Mouse (Mus musculus): ENCODE measurements around the gene Mtg1. TPM values are rescaled to one million over a fixed set of nuclear protein-coding genes. Genes with fewer than 3 reads are reported as not detected.

Mtg1 gene
- polyA plus RNA-seq, 1 experiment from 2014 or later: 20.2 TPM

- no peak overlapping the region for H3K27ac ChIP-seq
- no peak overlapping the region for H3K9ac ChIP-seq (replicated peaks)
- H3K4me1 ChIP-seq (replicated peaks): 0 out of 2 replicates have a peak, but pooled peaks cover 8% of the 10 kb centered on the region
- peaks cover 60% of the 10 kb centered on the region for H3K36me3 ChIP-seq
- no peak overlapping the region for H3K4me2 ChIP-seq
- H3K27me3 ChIP-seq: no peaks in the 10 kb centered on the region
- H3K9me3 ChIP-seq: no peaks in the 10 kb centered on the region
- no peak for ATAC-seq (ENCODE audit: insufficient number of reproducible peaks, insufficient read depth, low FRiP score, low TSS enrichment, low read depth)
- 69% methylated on average over 3 of the region's 3 CpGs for WGBS
- no peak overlapping the region for H3K4me3 ChIP-seq (replicated peaks)
Observed at GRCm38 (mm10) chr7:140111943-140112342, 25.4 kb upstream of the Mtg1 start.

GRCm38 (mm10) chr7:140115583-140116328 lies 21.6 kb upstream of the Mtg1 start, which contains the start of gene Paox:
Paox (plus strand) TSS chr7:140115799.
- H3K9me3 ChIP-seq: no peaks in the 10 kb centered on the region
- no peaks in the 10 kb centered on the region for H3K27me3 ChIP-seq
- peak within 1 kb of the TSS; percentile 89 for H3K4me2 ChIP-seq
- peak within 1 kb of the TSS; percentile 92 for H3K27ac ChIP-seq
- ATAC-seq (ENCODE audit: insufficient number of reproducible peaks, insufficient read depth, low FRiP score, low TSS enrichment, low read depth): peak; percentile 71
- H3K4me3 ChIP-seq (replicated peaks): peak within 1 kb of the TSS; percentile 77
- 0 out of 2 replicates have a peak, but pooled peaks cover 8% of the 10 kb centered on the region for H3K4me1 ChIP-seq (replicated peaks)
- H3K9ac ChIP-seq (replicated peaks): peak within 1 kb of the TSS; percentile 81
- WGBS: 1% methylated on average over 23 of the region's 23 CpGs
- H3K36me3 ChIP-seq: peaks cover 23% of the 10 kb centered on the region

- Histone ChIP-seq H3K36me3 (peaks cover 15% of the 10 kb centered on the region), H3K4me1 (replicated peaks) (0 out of 2 replicates have a peak, but pooled peaks cover 8% of the 10 kb centered on the region), H3K4me3 (replicated peaks) (peak within 1 kb of the TSS; percentile 77), H3K9me3 (no peaks in the 10 kb centered on the region), H3K27me3 (no peaks in the 10 kb centered on the region), H3K4me2 (peak within 1 kb of the TSS; percentile 89), H3K9ac (replicated peaks) (peak within 1 kb of the TSS; percentile 81), H3K27ac (peak within 1 kb of the TSS; percentile 92)
- ATAC-seq (ENCODE audit: insufficient number of reproducible peaks, insufficient read depth, low FRiP score, low TSS enrichment, low read depth): peak; percentile 93
- WGBS: 4% methylated on average over 28 of the region's 28 CpGs
Observed at GRCm38 (mm10) chr7:140116329-140117054, 20.9 kb upstream of the Mtg1 start, which contains the start of gene Echs1. Echs1 (minus strand) TSS chr7:140116476.

GRCm38 (mm10) chr7:140120484-140120883 lies 16.9 kb upstream of the Mtg1 start:
- 84% methylated on average over 2 of the region's 2 CpGs for WGBS
- H3K4me2 ChIP-seq: no peak overlapping the region
- ATAC-seq (ENCODE audit: insufficient number of reproducible peaks, insufficient read depth, low FRiP score, low TSS enrichment, low read depth): no peak

GRCm38 (mm10) chr7:140121338-140121910 lies 15.9 kb upstream of the Mtg1 start:
- H3K27me3 ChIP-seq: no peaks in the 10 kb centered on the region
- no peaks in the 10 kb centered on the region for H3K9me3 ChIP-seq
- H3K4me3 ChIP-seq (replicated peaks): no peak overlapping the region
- H3K9ac ChIP-seq (replicated peaks): no peak overlapping the region
- 0 out of 2 replicates have a peak, but pooled peaks cover 3% of the 10 kb centered on the region for H3K4me1 ChIP-seq (replicated peaks)
- ATAC-seq (ENCODE audit: insufficient number of reproducible peaks, insufficient read depth, low FRiP score, low TSS enrichment, low read depth): no peak
- H3K36me3 ChIP-seq: no peaks in the 10 kb centered on the region
- no peak overlapping the region for H3K27ac ChIP-seq
- H3K4me2 ChIP-seq: no peak overlapping the region
- WGBS: 78% methylated on average over 13 of the region's 13 CpGs

More at GRCm38 (mm10) chr7:140120484-140120883, 16.9 kb upstream of the Mtg1 start:
- Histone ChIP-seq H3K9me3 (no peaks in the 10 kb centered on the region), H3K4me3 (replicated peaks) (no peak overlapping the region), H3K9ac (replicated peaks) (no peak overlapping the region), H3K27ac (no peak overlapping the region), H3K36me3 (no peaks in the 10 kb centered on the region), H3K27me3 (no peaks in the 10 kb centered on the region), H3K4me1 (replicated peaks) (0 out of 2 replicates have a peak, but pooled peaks cover under 1% of the 10 kb centered on the region)

- 39% methylated on average over 4 of the region's 4 CpGs for WGBS
- Histone ChIP-seq H3K4me3 (replicated peaks) (no peak overlapping the region), H3K9ac (replicated peaks) (no peak overlapping the region), H3K27me3 (no peaks in the 10 kb centered on the region), H3K4me1 (replicated peaks) (peaks cover 9% of the 10 kb centered on the region; the same call in 1 of the 2 replicates), H3K27ac (no peak overlapping the region), H3K36me3 (no peaks in the 10 kb centered on the region), H3K9me3 (no peaks in the 10 kb centered on the region), H3K4me2 (no peak overlapping the region)
- ATAC-seq (ENCODE audit: insufficient number of reproducible peaks, insufficient read depth, low FRiP score, low TSS enrichment, low read depth): no peak
Observed at GRCm38 (mm10) chr7:140122765-140123164, 14.6 kb upstream of the Mtg1 start.

- Histone ChIP-seq H3K9me3 (no peaks in the 10 kb centered on the region), H3K27me3 (no peaks in the 10 kb centered on the region), H3K4me2 (no peak overlapping the region), H3K4me1 (replicated peaks) (peaks cover 9% of the 10 kb centered on the region; the same call in 1 of the 2 replicates), H3K27ac (no peak overlapping the region), H3K36me3 (peaks cover 4% of the 10 kb centered on the region; the same call in 1 of the 2 replicates), H3K4me3 (replicated peaks) (no peak overlapping the region), H3K9ac (replicated peaks) (no peak overlapping the region)
- no peak for ATAC-seq (ENCODE audit: insufficient number of reproducible peaks, insufficient read depth, low FRiP score, low TSS enrichment, low read depth)
- 98% methylated on average over 1 of the region's 1 CpGs for WGBS
Observed at GRCm38 (mm10) chr7:140124382-140124781, 13.0 kb upstream of the Mtg1 start.

GRCm38 (mm10) chr7:140125278-140126021 lies 11.9 kb upstream of the Mtg1 start:
- H3K9me3 ChIP-seq: no peaks in the 10 kb centered on the region
- WGBS: 1% methylated on average over 40 of the region's 40 CpGs
- ATAC-seq (ENCODE audit: insufficient number of reproducible peaks, insufficient read depth, low FRiP score, low TSS enrichment, low read depth): peak; percentile 95
- no peaks in the 10 kb centered on the region for H3K27me3 ChIP-seq
- H3K4me2 ChIP-seq: peak overlapping the region; percentile 81
- H3K36me3 ChIP-seq: peaks cover 14% of the 10 kb centered on the region
- peaks cover 9% of the 10 kb centered on the region; the same call in 1 of the 2 replicates for H3K4me1 ChIP-seq (replicated peaks)
- peak overlapping the region; percentile 81 for H3K9ac ChIP-seq (replicated peaks)
- H3K4me3 ChIP-seq (replicated peaks): peak overlapping the region; percentile 79
- H3K27ac ChIP-seq: peak overlapping the region; percentile 75

GRCm38 (mm10) chr7:140126022-140126350 lies 11.4 kb upstream of the Mtg1 start:
- no peaks in the 10 kb centered on the region for H3K27me3 ChIP-seq
- H3K4me2 ChIP-seq: peak overlapping the region; percentile 81
- H3K9ac ChIP-seq (replicated peaks): peak overlapping the region; percentile 81
- peak overlapping the region; percentile 79 for H3K4me3 ChIP-seq (replicated peaks)
- 4% methylated on average over 5 of the region's 5 CpGs for WGBS
- H3K36me3 ChIP-seq: peaks cover 20% of the 10 kb centered on the region
- ATAC-seq (ENCODE audit: insufficient number of reproducible peaks, insufficient read depth, low FRiP score, low TSS enrichment, low read depth): no peak; the same call in 1 of the 2 replicates
- peak overlapping the region; percentile 75; the same call in 1 of the 2 replicates for H3K27ac ChIP-seq
- H3K4me1 ChIP-seq (replicated peaks): peaks cover 9% of the 10 kb centered on the region; the same call in 1 of the 2 replicates
- no peaks in the 10 kb centered on the region for H3K9me3 ChIP-seq

- no peak overlapping the region for H3K4me3 ChIP-seq (replicated peaks)
- no peak overlapping the region for H3K9ac ChIP-seq (replicated peaks)
- H3K27ac ChIP-seq: no peak overlapping the region
- no peak for ATAC-seq (ENCODE audit: insufficient number of reproducible peaks, insufficient read depth, low FRiP score, low TSS enrichment, low read depth)
- no peaks in the 10 kb centered on the region for H3K27me3 ChIP-seq
- WGBS: 90% methylated on average over 3 of the region's 3 CpGs
- H3K4me2 ChIP-seq: peak overlapping the region; percentile 17; the same call in 1 of the 2 replicates
- H3K36me3 ChIP-seq: peaks cover 26% of the 10 kb centered on the region
- H3K4me1 ChIP-seq (replicated peaks): peaks cover 9% of the 10 kb centered on the region; the same call in 1 of the 2 replicates
- no peaks in the 10 kb centered on the region for H3K9me3 ChIP-seq
Observed at GRCm38 (mm10) chr7:140126934-140127333, 10.4 kb upstream of the Mtg1 start.

All from limb, embryonic 12.5 days (tissue).